Mouse (Mus musculus): ENCODE data around the gene Clec4b2.
"Not testable (repeated sequence)": the region's sequence is repeated elsewhere in the genome, so short reads cannot be mapped to it uniquely, and the experiment has no call there.

Clec4b2 gene

GRCm38 (mm10) chr6:123172593-123172992, at the start of gene Clec4b2:
TSS of gene Clec4b2 (plus strand) at chr6:123172893.
- no peak for DNase-seq

- DNase-seq: no peak
Measured at GRCm38 (mm10) chr6:123123195-123123594, 49.5 kb upstream of the Clec4b2 start.

GRCm38 (mm10) chr6:123127173-123127572, 45.5 kb upstream of the Clec4b2 start:
- no peak for DNase-seq

GRCm38 (mm10) chr6:123137766-123138526, 34.7 kb upstream of the Clec4b2 start:
- not testable (repeated sequence) for DNase-seq

- no peak for DNase-seq
Measured at GRCm38 (mm10) chr6:123170106-123170505, 2.6 kb upstream of the Clec4b2 start.

- no peak for DNase-seq
Measured at GRCm38 (mm10) chr6:123171040-123171439, 1.7 kb upstream of the Clec4b2 start.

GRCm38 (mm10) chr6:123175549-123175948, 2.9 kb downstream of the Clec4b2 start:
- DNase-seq: no peak

- DNase-seq: not testable (repeated sequence)
Measured at GRCm38 (mm10) chr6:123184862-123185261, 12.2 kb downstream of the Clec4b2 start.

- DNase-seq: no peak
Measured at GRCm38 (mm10) chr6:123207187-123208076, 34.7 kb downstream of the Clec4b2 start.

- not testable (repeated sequence) for DNase-seq
Measured at GRCm38 (mm10) chr6:123208077-123208439, 35.4 kb downstream of the Clec4b2 start.

GRCm38 (mm10) chr6:123211726-123212125, 39.0 kb downstream of the Clec4b2 start:
- no peak for DNase-seq

GRCm38 (mm10) chr6:123227519-123228166, 55.0 kb downstream of the Clec4b2 start:
- no peak for DNase-seq

GRCm38 (mm10) chr6:123229644-123230043, 57.0 kb downstream of the Clec4b2 start, which contains the start of gene Clec4n:
TSS of gene Clec4n (plus strand) at chr6:123229843.
- no peak for DNase-seq

GRCm38 (mm10) chr6:123231149-123231548, 58.5 kb downstream of the Clec4b2 start:
- no peak for DNase-seq

- DNase-seq: no peak
Measured at GRCm38 (mm10) chr6:123237582-123237981, 64.9 kb downstream of the Clec4b2 start.

GRCm38 (mm10) chr6:123244201-123244600, 71.5 kb downstream of the Clec4b2 start:
- DNase-seq: no peak

GRCm38 (mm10) chr6:123248862-123249261, 76.2 kb downstream of the Clec4b2 start:
- DNase-seq: not testable (repeated sequence)

- DNase-seq: no peak
Measured at GRCm38 (mm10) chr6:123252735-123253134, 80.0 kb downstream of the Clec4b2 start.
